Mouse (Mus musculus) liver, embryonic 14.5 days (tissue): ENCODE results near the gene Nthl1.

Experiments
- CTCF ChIP-seq: IDR thresholded peaks from 2 replicates; pipeline ENCODE4 v1.5.1; 2016; ENCODE audit warnings: antibody characterized with exemption, low read depth, control low read depth
- EP300 ChIP-seq: IDR thresholded peaks from 2 replicates; pipeline ENCODE4 v1.6.1; 2016; ENCODE audit warnings: antibody characterized with exemption, low read depth

DNA sequence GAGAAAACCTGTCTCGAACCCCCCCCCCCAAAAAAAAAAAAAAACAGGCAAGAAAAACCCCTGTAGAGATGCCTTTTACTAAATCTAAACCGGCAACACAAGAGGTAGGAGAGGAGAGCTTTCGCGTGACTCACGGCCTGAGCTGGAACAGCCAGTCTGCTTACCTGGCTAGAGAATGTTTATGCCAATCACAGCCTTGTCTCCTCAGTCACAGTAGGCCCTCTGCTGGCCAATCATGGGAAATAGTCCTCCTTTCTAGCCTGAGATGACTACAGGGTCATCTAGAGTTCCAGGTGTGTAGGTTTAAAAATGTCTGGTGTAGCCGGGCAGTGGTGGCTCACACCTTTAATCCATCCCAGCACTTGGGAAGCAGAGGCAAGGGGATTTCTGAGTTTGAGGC, 34.9 kb downstream of the Nthl1 start:
- TF ChIP-seq EP300 (no peak), CTCF (peak; percentile 79)
